Mouse (Mus musculus) monocyte, adult 5-6 weeks (primary cell): ENCODE measurements around the gene Tubd1. TPM values are rescaled to one million over a fixed set of nuclear protein-coding genes. Genes with fewer than 3 reads are reported as not detected.

ENCODE experiments used
- ATAC-seq: fragments of 153-309, 156-312 bp; replicated peaks from 2 replicates; pipeline ENCODE4 v1.8.0; 2017; ENCODE audit warnings: mild to moderate bottlenecking; ENCODE audit not compliant: low TSS enrichment, insufficient number of reproducible peaks, severe bottlenecking, poor library complexity, low FRiP score
- total RNA-seq: library from RNA; stranded (forward); fragments of 200-1000, 200-491, 200-594 nt; gene quantifications from 3 replicates; pipeline ENCODE4 v1.2.3, GENCODE M21; 2017

Tubd1 gene
- total RNA-seq, 1 experiment from 2014 or later = 7.0 TPM

DNA sequence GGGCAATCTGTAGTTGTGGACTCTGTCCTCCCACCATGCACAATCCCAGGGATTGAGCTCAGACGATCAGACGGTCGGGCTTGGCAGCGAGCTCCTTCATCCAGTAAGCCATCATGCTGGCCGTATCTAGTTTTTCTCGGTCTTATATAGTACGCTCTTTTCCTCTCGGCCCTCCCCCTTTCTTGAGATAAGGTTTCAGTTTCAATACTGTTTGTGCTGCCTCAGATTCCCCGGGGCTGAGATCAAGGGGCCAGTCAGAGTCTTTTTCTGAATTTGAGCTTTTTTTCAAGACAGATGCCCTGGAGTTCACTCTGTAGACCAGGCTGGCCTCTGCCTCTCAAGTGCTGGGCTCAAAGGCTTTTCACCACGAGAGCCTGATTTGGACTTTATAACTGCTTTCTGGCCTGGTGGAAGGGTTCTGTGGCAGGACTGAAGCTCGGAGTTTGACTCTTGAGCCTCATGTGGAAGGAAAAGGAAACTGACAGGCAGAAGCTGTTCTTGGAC is 36.5 kb downstream of the Tubd1 start:
- ATAC-seq = 0 out of 2 replicates have a peak, but pooled peaks have one; percentile 28

DNA sequence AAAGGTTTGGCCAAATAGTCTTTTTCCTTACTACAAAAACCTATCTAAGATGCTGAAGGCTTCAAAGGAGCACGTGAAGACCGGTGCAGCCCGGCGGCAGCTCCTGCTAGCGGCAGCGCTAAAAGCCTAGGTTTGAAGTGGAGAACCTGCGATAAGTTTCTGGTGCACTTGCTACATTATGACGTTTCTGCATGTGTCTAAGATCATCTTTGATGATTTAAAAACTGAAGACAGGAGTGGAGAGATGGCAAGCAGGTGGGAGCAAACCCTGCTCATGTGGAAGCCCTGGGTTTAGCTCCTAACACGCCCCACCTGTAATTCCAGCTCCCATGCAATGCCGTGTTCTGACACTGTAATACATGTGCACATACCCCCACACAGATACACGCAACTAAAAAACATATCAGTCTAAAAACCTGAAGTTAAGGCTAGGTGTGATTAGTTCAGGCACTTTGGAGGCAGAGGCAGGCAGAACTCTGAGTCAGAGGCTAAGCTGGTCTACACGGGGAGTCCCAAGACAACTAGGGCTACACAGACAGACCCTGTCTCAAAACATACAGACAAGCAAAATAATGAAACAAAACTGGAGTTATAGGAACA is 37.3 kb downstream of the Tubd1 start:
- no peak for ATAC-seq

DNA sequence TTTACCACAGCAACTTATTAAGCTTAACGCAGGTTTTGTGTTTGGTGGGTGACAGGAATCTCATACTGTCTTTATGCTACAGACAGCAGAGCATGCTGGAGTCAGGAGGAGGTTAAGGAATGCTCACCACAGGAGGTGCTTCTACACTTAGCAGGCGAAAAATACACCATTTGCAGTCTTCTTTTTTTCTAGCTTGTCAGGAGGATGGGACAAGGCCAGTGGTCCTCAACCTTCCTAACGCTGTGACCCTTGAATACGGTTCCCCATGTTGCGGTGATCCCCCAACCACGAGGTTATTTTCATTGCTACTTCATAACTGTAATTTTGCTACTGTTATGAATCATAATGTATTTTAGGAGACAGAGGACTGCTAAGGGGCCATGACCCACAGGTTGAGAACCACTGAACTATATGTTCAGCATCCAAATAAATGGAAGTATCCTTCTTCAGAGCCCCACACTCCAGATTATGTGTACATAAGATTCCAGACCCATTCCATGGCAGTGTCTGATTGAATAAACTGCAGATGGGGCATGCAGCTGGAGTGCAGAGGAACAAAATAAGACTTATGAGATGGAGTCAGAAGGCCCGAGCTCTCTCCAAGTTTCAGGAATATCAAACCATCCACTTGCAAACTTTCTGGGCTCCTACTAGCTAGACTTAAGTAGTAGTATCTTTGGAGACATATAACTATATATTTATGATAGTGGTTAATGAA is 37.9 kb downstream of the Tubd1 start:
- no peak for ATAC-seq

DNA sequence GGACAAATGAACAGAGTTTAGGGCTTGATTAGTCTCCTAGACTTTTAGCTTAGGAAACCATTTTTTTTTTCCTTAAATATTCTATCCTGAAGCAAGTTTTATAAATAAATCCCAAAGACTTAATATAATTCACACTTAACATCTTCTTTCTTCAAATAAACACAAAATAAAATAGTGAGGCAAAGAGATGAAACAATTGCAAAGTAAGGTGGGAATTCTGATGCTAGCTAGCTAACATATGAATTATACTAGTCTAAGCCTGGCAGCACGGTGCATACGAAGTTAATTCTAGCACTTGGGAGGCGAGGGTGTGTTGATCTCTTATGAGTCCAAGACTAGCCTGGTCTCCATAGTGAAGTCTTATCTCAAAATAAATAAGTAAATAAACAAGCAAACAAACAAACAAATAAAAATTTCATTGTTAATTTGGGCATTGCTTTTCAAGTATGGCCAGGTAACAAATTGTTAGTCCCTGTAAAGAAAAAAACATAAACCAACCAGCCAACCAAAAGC is 38.6 kb downstream of the Tubd1 start:
- no peak for ATAC-seq

DNA sequence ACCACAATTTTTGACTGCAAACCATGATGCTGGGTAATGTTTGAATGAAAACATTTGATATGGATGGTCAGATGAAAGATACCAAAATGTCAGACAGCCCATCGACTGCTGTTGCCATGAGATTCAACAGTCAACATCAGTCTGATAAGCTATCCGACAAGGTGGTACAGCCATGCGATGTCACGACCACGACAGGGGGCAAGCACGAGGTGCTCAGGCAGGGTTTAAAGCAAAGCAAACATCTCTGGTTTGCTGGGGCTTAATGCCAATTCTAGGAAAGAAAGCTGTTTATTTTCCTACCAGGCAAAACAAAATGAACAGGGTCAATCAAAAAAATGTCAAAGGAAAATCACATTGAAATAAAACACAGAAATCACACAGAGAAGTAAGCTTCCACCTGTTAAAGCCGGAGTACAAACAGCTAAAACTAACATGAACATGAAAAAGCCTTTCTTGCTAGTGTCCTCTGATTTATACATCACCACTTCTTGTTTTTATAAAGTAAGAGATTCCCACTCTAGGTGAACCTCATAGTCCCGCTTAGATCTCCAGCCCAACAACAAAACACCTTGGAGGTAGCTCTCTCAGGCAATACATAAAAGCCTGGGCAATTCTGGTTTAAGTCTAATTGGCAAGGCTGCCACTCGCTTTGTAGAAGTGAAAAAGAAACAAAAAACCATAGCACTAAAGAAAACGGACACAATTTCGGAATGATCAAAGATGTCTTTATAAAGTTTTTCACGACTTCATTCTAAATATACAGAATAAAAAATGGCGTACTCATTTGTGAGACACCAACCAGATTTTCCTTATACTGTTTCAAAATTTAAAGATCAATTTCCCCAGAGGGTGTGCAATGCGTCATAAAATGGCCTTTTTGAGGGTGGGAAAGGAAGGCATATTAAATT is 39.5 kb downstream of the Tubd1 start:
- no peak for ATAC-seq

DNA sequence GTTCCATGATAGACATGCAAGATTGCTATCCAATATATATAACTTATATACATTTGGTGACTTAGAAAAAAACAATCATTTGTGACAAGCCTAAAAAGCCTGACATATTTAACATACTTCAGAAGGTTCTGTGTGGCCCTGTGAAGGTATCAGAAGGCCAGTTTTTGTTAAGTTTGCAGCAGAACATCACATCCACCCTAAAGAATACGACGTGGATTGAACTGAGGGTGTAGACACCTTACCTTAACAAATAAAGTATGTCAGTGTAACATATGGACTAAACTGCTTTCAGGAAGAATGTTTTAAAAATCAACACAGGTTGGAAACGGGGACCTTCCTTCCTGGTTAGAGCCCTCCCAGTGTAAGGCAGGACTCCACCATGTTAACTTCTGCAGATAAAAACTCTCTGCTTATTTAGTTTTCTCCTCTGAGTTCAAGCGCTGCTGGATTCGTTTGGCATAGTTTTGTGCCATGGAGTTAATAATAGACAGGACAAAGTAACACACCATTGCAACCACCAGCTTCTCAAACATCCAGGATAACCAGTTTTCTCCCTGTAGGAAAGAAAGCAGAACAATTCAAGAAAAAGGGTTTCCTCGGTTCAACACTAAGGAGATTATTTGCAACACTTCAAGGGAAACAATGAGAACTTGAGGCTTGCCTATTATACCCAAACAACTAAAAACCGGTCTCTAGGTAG is 40.3 kb downstream of the Tubd1 start:
- ATAC-seq = no peak

DNA sequence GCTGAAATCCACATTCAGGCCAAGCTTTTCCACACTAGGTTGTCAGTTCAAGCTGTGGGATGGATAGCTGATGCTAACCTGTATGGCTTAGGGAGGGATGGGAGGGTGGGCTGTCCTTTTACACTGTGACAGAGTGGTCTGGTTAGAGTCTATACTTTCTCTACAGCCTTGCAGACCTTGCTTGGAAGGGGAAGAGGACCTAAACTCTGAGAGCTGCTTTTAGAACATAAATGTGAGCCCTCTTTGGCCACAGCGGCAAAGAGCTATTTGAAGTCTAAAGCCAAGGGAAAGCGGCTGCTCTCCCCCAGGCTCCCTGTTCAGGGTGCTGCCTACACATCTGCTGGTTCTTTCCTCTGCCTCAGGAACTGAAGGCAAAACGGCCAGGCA is 40.8 kb downstream of the Tubd1 start:
- no peak for ATAC-seq

DNA sequence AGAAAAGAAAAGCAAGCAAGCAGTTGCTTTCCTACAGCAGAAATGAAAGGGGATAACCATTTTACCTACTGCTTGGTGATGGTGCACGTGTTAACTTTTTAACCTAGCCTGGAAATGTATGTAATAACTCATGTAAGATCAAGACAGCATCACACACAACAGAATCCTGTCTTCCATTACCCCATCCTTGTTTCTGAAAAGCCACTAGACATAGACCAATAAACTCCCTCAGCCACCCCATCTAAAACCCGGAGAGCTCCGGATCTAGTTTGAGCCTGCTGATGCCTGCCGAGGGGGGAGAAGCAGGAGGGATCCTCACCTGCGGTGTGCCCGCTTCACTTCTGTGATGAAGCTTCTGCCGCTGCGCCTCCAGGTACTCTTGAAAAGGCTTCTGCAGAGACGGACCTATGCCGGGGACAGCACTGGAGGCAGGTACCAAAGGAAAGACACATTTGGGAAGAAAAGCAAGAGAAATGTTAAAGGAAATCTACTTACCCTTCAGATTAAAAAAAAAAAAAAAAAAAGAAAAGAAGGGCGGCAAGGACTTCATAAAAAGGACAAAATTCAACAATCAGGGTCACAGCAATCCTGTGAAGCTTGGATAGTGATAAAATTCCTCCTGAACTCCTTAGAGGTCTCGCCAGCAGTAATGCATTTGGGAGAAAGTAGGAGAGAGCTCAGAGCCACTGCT is 41.5 kb downstream of the Tubd1 start:
- no peak for ATAC-seq

DNA sequence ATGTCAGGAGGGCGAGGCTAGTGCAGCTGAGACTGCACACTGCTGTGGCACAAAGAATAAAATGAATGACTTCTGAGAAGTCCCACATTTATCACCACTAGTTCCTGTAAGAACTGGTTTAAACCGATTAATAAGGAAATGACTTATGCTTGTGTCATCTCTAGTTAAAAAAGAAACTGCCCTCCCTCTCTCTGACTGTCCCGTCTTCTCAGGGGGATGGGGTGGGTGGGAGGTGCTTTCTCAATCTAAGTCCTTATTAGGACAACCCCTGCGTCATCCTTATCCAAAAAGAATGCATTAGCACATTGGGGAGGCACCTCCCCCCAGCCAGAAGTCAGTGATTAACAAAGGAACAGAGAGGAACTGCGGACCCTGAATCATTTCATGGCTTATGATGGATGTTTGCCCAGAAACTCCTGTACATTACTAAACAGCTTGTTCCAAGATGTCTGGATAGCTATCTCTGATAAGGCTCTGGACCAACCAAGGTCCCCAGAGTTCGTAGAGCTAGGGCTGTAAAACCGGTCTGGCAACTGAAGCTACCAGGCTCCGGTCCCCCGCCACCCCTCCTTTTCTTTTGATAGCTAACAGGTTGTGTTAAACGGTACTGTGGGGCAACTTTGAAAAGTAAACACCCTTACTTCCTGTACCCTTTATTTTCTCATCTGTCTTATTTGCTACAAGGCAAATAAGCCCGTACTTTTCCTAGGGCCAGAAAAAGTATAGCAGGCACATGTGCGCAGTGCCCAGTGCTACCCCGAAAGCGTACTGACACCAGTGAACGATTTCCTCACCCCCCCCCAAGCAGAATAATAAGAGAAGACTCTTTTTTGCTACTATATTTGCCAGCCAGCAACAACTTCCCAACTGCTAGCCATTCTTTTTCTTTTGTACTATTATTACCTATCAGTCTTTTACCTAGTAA is 42.3 kb downstream of the Tubd1 start:
- ATAC-seq = peak; percentile 77

DNA sequence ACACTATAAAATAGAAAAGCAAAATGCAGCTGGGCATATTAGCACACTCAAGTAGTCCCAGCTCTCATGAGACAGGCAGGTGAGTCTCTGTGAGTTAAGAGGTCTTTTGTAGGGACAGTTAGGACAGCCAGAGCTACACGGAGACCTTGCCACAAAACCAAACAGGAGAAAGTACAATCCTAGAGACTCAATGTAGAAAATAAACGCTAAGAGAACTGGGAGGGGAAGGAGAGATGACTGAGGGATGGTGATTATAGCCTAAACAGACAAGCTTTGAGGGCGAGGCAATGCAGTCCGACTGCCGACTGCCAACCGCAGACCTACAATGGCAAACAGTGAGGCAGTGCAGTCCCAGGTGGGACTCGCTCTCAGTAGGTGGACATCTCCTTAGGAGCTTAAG is 43.0 kb downstream of the Tubd1 start:
- no peak for ATAC-seq

DNA sequence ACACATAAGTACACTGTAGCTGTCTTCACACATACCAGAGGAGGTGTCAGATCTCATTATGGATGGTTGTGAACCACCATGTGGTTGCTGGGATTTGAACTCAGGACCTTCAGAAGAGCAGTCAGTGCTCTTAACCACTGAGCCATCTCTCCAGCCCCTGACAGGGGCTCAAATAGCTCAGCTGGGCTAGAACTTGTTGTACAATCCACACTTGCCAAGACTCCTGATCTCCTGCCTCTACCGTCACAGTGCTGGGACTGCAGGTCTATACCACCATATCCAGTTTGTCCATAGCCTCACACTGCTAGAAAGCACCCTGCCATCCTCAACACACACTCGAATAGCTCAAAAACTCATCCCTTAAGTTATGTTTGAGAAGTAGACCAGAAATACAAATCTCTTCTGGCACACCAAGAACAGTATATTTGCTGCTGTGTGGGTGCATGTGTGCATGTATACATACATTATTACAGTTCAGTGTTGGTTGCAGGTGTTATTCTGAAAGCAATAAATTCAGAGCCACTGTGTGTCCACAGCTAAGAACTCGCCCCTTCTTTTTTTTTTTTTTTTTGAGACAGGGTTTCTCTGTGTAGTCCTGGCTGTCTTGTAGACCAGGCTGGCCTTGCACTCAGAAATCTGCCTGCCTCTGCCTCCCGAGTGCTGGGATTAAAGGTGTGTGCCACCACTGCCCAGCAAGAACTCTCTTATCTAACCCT is 44.0 kb downstream of the Tubd1 start:
- no peak for ATAC-seq

DNA sequence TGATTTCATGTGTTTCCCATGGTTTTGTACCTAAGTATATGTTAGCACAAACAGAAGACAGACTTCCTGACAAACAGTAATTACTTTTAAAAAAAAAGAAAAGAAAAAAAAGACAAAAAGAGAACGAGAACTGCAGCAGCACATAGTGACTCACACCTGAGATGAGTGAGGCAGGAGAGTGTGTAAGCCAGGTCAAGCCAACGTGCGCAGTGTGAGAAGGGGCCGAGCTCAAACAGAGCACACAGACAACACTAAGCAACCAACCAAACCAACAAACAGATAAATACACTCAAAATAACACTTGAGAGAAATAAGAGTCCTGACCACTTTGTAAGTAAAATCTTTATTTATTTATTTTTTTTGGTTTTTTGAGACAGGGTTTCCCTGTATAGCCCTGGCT is 45.3 kb downstream of the Tubd1 start:
- ATAC-seq = no peak

DNA sequence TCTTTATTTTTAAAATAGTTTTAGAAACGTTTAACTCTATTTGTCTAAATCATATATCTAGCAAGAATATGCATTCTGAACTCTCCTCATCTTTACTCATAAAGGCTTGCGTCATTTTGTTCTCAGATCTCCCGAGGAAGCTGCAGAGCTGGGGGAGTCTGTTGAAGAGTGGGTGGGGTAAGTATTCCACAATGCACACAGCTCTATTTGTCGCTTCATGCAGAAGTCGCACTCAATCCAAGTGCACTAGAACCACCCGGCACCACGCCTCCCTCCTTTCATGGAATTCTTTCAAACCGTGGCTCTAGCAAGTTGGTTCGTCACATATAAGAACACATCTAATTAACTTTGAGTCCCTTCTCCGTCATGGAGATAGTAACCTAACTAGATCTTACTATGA is 45.8 kb downstream of the Tubd1 start:
- no peak for ATAC-seq

DNA sequence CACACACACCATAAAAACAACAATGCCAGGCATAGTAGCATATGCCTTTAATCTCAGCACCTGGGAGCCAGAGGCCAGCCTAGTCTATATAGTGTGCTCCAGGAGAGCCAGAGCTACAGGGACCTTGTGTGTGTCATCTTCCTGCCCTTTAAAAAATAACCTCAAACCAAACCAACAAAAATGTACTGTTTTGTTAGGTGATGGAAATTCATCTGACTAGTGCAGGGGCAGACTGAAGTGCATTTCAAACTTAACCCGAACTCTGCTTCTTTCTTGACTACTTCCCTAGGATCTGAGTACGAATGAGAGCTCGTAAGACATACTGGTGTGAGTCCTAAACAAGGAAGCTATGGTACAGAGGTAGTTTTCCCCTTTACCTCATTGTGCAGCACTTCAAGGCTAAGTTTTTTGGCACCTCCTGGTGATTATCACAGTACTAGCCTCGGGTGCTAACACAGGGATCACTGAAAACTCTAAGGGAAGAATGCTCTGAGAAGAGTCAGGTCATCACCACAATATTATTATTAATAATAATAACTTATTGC is 46.6 kb downstream of the Tubd1 start:
- ATAC-seq = no peak

DNA sequence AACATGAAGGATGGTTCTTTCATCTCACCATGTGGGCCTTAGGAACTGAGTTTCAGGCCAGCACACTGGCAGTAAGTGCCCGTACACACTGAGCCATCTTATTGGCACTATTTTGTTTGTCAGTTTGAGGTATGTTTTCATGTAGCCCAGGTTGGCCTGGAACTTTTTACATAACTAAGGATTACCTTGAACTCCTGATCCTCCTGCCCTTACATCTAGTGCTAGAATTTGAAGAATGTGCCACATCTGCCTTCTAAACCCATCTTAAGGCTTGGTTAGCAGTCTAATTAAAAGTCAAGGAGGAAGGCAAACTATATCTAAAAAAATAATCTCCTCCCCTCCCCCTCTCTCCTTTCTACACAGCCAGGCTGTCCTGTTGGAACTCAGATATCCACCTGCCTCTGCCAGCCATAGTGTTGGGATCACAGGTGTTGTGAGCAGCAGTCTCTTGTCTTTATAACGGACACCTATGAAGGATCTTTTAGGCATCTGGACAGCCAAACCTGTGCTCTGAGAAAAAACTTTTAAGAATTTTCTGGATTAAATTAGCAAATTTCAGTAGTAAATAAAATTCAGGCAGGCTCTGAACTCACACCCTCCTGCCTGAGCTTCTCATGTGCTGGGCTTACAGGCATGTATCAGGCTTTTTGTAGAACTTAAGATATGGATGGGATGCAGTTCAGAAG is 47.3 kb downstream of the Tubd1 start:
- ATAC-seq = no peak

DNA sequence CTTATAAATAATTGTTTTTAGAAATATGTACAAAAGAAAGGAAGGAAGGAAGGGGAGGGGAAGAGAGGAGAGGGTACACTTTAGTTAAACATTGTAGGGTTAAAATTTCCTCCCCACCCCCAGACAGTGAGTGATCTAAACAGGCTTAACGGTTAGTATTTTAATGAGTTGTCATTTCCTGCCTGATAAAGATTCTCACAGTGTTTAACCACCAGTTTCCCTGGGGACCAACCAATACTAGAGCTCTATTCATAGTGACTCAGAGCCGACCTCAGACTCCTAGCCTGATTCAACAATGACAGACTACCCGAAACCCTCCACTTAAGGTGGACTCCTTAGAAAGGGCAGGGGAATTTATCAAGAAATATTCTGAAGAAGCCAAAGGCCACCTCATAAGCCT is 48.2 kb downstream of the Tubd1 start:
- ATAC-seq = peak; percentile 80
